Mouse (Mus musculus): ENCODE measurements at regions not wholly inside any gene's neighbourhood (a gene's known extent, or its start where the extent isn't known, plus 50 kb on each side); places are given as distances from the start of the nearest gene placed in this dataset.
A peak's percentile ranks its signal among the peaks of the same experiment; 100 is the strongest.

- Histone ChIP-seq H3K4me2 (replicated peaks) (no peak overlapping the region), H3K27me3 (no peaks in the 10 kb centered on the region), H3K9me3 (no peaks in the 10 kb centered on the region), H3K36me3 (no peaks in the 10 kb centered on the region), H3K27ac (no peak overlapping the region), H3K9ac (replicated peaks) (no peak overlapping the region), H3K4me3 (replicated peaks) (no peak overlapping the region), H3K4me1 (replicated peaks) (0 out of 2 replicates have a peak, but pooled peaks cover 6% of the 10 kb centered on the region)
- 59% methylated on average over 5 of the region's 5 CpGs for WGBS
- 0 out of 2 replicates have a peak, but pooled peaks have one; percentile 50 for ATAC-seq
Observed at GRCm38 (mm10) chr6:103431595-103431957, 78.8 kb upstream of the Chl1 start.
